Mouse (Mus musculus) MEL (cell line): ENCODE measurements around the gene Ints11. TPM values are rescaled to one million over a fixed set of nuclear protein-coding genes. Genes with fewer than 3 reads are reported as not detected.

ENCODE experiments used
- DNase-seq: peaks from one replicate; pipeline ENCODE4 v3.0.0; 2011; ENCODE audit warnings: low read depth, low spot score
- H3K27ac ChIP-seq: 2 replicates; pipeline ENCODE4 v1.5.1; 2012; ENCODE audit warnings: low read depth, mild to moderate bottlenecking, control low read depth, low read length, moderate library complexity; ENCODE audit not compliant: control insufficient read depth
- H3K27me3 ChIP-seq, 2 experiments: fragments of 150-350 bp in 1 of 2; sonication (generic) in 1 of 2; 2 replicates each; pipeline ENCODE4 v1.6.1; 2012; ENCODE audit warnings: low read length in 2 of 2, mild to moderate bottlenecking in 2 of 2, improper control_type of control experiment in 1 of 2, moderate library complexity in 1 of 2; ENCODE audit not compliant: insufficient read depth in 2 of 2, control insufficient read depth in 1 of 2
- H3K36me3 ChIP-seq, 2 experiments: 2 replicates each; pipeline ENCODE4 v1.6.1; 2012 to 2014; ENCODE audit warnings: low read length in 2 of 2, improper control_type of control experiment in 1 of 2, inconsistent platforms in 1 of 2, mild to moderate bottlenecking in 1 of 2; ENCODE audit not compliant: insufficient read depth in 2 of 2, control insufficient read depth in 1 of 2
- H3K4me1 ChIP-seq, 2 experiments: fragments of 150-350 bp in 1 of 2; sonication (generic) in 1 of 2; 2 replicates each; pipeline ENCODE4 v1.6.1; 2012; ENCODE audit warnings: low read length in 2 of 2, improper control_type of control experiment in 1 of 2, mild to moderate bottlenecking in 1 of 2; ENCODE audit not compliant: insufficient read depth in 2 of 2, control insufficient read depth in 1 of 2
- H3K4me3 ChIP-seq, 2 experiments: fragments of 150-350 bp in 1 of 2; sonication (generic) in 1 of 2; 2 replicates each; pipeline ENCODE4 v1.5.1; 2012; ENCODE audit warnings: low read depth in 2 of 2, low read length in 2 of 2, mild to moderate bottlenecking in 2 of 2, moderate library complexity in 2 of 2, control low read depth in 1 of 2, improper control_type of control experiment in 1 of 2; ENCODE audit not compliant: control insufficient read depth in 1 of 2, insufficient read depth in 1 of 2
- H3K79me2 ChIP-seq: 2 replicates; pipeline ENCODE4 v1.6.1; 2012; ENCODE audit warnings: mild to moderate bottlenecking, low read length, moderate library complexity; ENCODE audit not compliant: control insufficient read depth, poor library complexity, insufficient read depth
- H3K9ac ChIP-seq: 2 replicates; pipeline ENCODE4 v1.6.1; 2012; ENCODE audit warnings: low read depth, mild to moderate bottlenecking, control low read depth, low read length, moderate library complexity; ENCODE audit not compliant: control insufficient read depth, poor library complexity, severe bottlenecking
- H3K9me3 ChIP-seq: fragments of 150-350 bp; sonication (generic); replicated peaks from 2 replicates; pipeline ENCODE4 v1.6.1; 2012; ENCODE audit warnings: mild to moderate bottlenecking, low read length, improper control_type of control experiment, moderate library complexity; ENCODE audit not compliant: insufficient read depth
- CHD1 ChIP-seq: IDR thresholded peaks from 2 replicates; pipeline ENCODE4 v1.6.1; 2012; ENCODE audit warnings: low read depth, mild to moderate bottlenecking, inconsistent platforms, low read length, improper control_type of control experiment
- CTCF ChIP-seq, 3 experiments: IDR thresholded peaks in 2 of 3; conservative IDR thresholded peaks in 1 of 3; 2 replicates each; pipeline ENCODE4 v1.5.1; 2011 to 2012; ENCODE audit warnings: low read length in 3 of 3, low read depth in 2 of 3, mild to moderate bottlenecking in 2 of 3, improper control_type of control experiment in 1 of 3, inconsistent platforms in 1 of 3, mixed read lengths in 1 of 3, moderate library complexity in 1 of 3; ENCODE audit not compliant: control insufficient read depth in 1 of 3, insufficient read depth in 1 of 3, poor library complexity in 1 of 3, severe bottlenecking in 1 of 3
- ELF1 ChIP-seq: IDR thresholded peaks from 2 replicates; pipeline ENCODE4 v1.6.1; 2014; ENCODE audit warnings: low read depth, mild to moderate bottlenecking, inconsistent platforms, low read length, improper control_type of control experiment, moderate library complexity
- EP300 ChIP-seq, 2 experiments: IDR thresholded peaks; 2 replicates each; pipeline ENCODE4 v1.6.1; 2011; ENCODE audit warnings: improper control_type of control experiment in 2 of 2, low read length in 2 of 2, low read depth in 1 of 2, mild to moderate bottlenecking in 1 of 2
- GABPA ChIP-seq: IDR thresholded peaks from 2 replicates; pipeline ENCODE4 v1.6.1; 2012; ENCODE audit warnings: low read depth, mild to moderate bottlenecking, inconsistent platforms, low read length, improper control_type of control experiment, moderate library complexity
- GATA1 ChIP-seq: IDR thresholded peaks from 2 replicates; pipeline ENCODE4 v1.6.1; 2011; ENCODE audit warnings: low read depth, low read length, improper control_type of control experiment
- MAFK ChIP-seq: IDR thresholded peaks from 2 replicates; pipeline ENCODE4 v1.6.1; 2011; ENCODE audit warnings: low read depth, mild to moderate bottlenecking, low read length, improper control_type of control experiment, borderline replicate concordance
- MAX ChIP-seq: IDR thresholded peaks from 2 replicates; pipeline ENCODE4 v1.6.1; 2011; ENCODE audit warnings: low read length, improper control_type of control experiment
- MAZ ChIP-seq: IDR thresholded peaks from 2 replicates; pipeline ENCODE4 v1.6.1; 2012; ENCODE audit warnings: low read depth, mild to moderate bottlenecking, inconsistent platforms, low read length, improper control_type of control experiment
- MXI1 ChIP-seq: IDR thresholded peaks from 2 replicates; pipeline ENCODE4 v1.6.1; 2011; ENCODE audit warnings: mild to moderate bottlenecking, low read depth, low read length, improper control_type of control experiment
- NELFE ChIP-seq: IDR thresholded peaks from 2 replicates; pipeline ENCODE4 v1.6.1; 2011; ENCODE audit warnings: low read depth, low read length, improper control_type of control experiment
- NRF1 ChIP-seq: IDR thresholded peaks from 2 replicates; pipeline ENCODE4 v1.6.1; 2014; ENCODE audit warnings: low read depth, mild to moderate bottlenecking, inconsistent platforms, low read length, improper control_type of control experiment, moderate library complexity; ENCODE audit not compliant: poor library complexity, insufficient read depth, severe bottlenecking
- POLR2A ChIP-seq, 2 experiments: IDR thresholded peaks; 2 replicates each; pipeline ENCODE4 v1.6.1; 2011 to 2012; ENCODE audit warnings: low read length in 2 of 2, mild to moderate bottlenecking in 2 of 2, control low read depth in 1 of 2, improper control_type of control experiment in 1 of 2, low read depth in 1 of 2, moderate library complexity in 1 of 2; ENCODE audit not compliant: control insufficient read depth in 1 of 2, insufficient read depth in 1 of 2, poor library complexity in 1 of 2
- POLR2AphosphoS5 ChIP-seq: IDR thresholded peaks from 2 replicates; pipeline ENCODE4 v1.6.1; 2012; ENCODE audit warnings: low read depth, borderline replicate concordance, mild to moderate bottlenecking, inconsistent platforms, low read length, moderate library complexity, mixed read lengths
- SIN3A ChIP-seq: IDR thresholded peaks from 2 replicates; pipeline ENCODE4 v1.6.1; 2012; ENCODE audit warnings: low read length, improper control_type of control experiment, inconsistent platforms
- USF1 ChIP-seq: IDR thresholded peaks from 2 replicates; pipeline ENCODE4 v1.6.1; 2014; ENCODE audit warnings: low read depth, mild to moderate bottlenecking, inconsistent platforms, low read length, improper control_type of control experiment, moderate library complexity
- USF2 ChIP-seq, 2 experiments: IDR thresholded peaks; 2 replicates each; pipeline ENCODE4 v1.6.1; 2011 to 2012; ENCODE audit warnings: improper control_type of control experiment in 2 of 2, low read length in 2 of 2, borderline replicate concordance in 1 of 2, inconsistent platforms in 1 of 2, low read depth in 1 of 2, mild to moderate bottlenecking in 1 of 2; ENCODE audit not compliant: insufficient read depth in 1 of 2
- ZMIZ1 ChIP-seq: IDR thresholded peaks from 2 replicates; pipeline ENCODE4 v1.6.1; 2012; ENCODE audit warnings: low read depth, mild to moderate bottlenecking, inconsistent platforms, low read length, improper control_type of control experiment, moderate library complexity
- ZNF384 ChIP-seq: IDR thresholded peaks from 2 replicates; pipeline ENCODE4 v1.6.1; 2012; ENCODE audit warnings: low read depth, mild to moderate bottlenecking, inconsistent platforms, low read length, improper control_type of control experiment
- polyA plus RNA-seq, 2 experiments: library from polyadenylated mRNA; stranded (reverse) in 1 of 2; unstranded in 1 of 2; fragments of >175 nt in 1 of 2; fragments of >200 nt in 1 of 2; gene quantifications; 2 replicates each; pipeline versions ENCODE4 v1.2.1 to v1.2.4; 2012; ENCODE audit warnings: low replicate concordance in 2 of 2, low read depth in 1 of 2; ENCODE audit not compliant: insufficient read length in 2 of 2, insufficient read depth in 1 of 2, missing spikeins in 1 of 2
- total RNA-seq: library from RNA; depleted of rRNA; stranded (reverse); fragments of 300-350 nt; gene quantifications from 2 replicates; pipeline ENCODE4 v1.2.3, GENCODE M21; 2012

The Ints11 gene
- total and polyA plus RNA-seq, 3 experiments: 78.9 to 96.8 TPM; not detected in 1

- peak; percentile 55; the same call in 1 of the 2 replicates for TF ChIP-seq GATA1
Measured at GRCm38 (mm10) chr4:155856881-155857280, 12.5 kb upstream of the Ints11 start (continued).

- Histone ChIP-seq H3K9ac (no peak overlapping the region), H3K27ac (no peak overlapping the region), H3K4me1 (peaks cover 4 to 5% of the 10 kb centered on the region in 2 experiments), H3K79me2 (no peaks in the 10 kb centered on the region), H3K27me3 (no peaks in the 10 kb centered on the region), H3K36me3 (peaks cover under 1 to 2% of the 10 kb centered on the region in 2 experiments; a peak in 2 of 4 replicates), H3K4me3 (no peak overlapping the region), H3K9me3 (no peaks in the 10 kb centered on the region)
- peak; percentile 71 for DNase-seq
- no peak for TF ChIP-seq POLR2A (IDR thresholded peaks at IDR 0.05; ENCODE audit: control insufficient read depth in 1 of 2, insufficient read depth in 1 of 2, low read depth in 1 of 2, low read length in 2 of 2, poor library complexity in 1 of 2)
- no peak for TF ChIP-seq POLR2AphosphoS5
- TF ChIP-seq CHD1: no peak
- no peak for TF ChIP-seq MAZ
- no peak for TF ChIP-seq NRF1
- no peak for TF ChIP-seq ZMIZ1
- TF ChIP-seq ELF1: no peak
- TF ChIP-seq EP300 (IDR thresholded peaks at IDR 0.05; ENCODE audit: low read depth in 1 of 2, low read length in 2 of 2): no peak
- TF ChIP-seq MAX: 0 out of 2 replicates have a peak, but pooled peaks have one; percentile 23
- no peak for TF ChIP-seq ZNF384
- TF ChIP-seq SIN3A: peak; percentile 100
- no peak for TF ChIP-seq USF2 (IDR thresholded peaks at IDR 0.05; ENCODE audit: borderline replicate concordance in 1 of 2, insufficient read depth in 1 of 2, low read depth in 1 of 2, low read length in 2 of 2)
- TF ChIP-seq USF1: no peak
- no peak for TF ChIP-seq GABPA
- no peak for TF ChIP-seq MAFK
- TF ChIP-seq NELFE: no peak
- peak; percentile 99 for TF ChIP-seq MXI1
- no peak for TF ChIP-seq CTCF (IDR thresholded peaks at IDR 0.05 in 2 of 3, conservative IDR thresholded peaks at IDR 0.05 in 1 of 3; ENCODE audit: control insufficient read depth in 1 of 3, insufficient read depth in 1 of 3, low read depth in 2 of 3, low read length in 3 of 3, poor library complexity in 1 of 3, severe bottlenecking in 1 of 3)
Measured at GRCm38 (mm10) chr4:155859318-155859717, 10.0 kb upstream of the Ints11 start.

GRCm38 (mm10) chr4:155861787-155862186 is 7.6 kb upstream of the Ints11 start:
- Histone ChIP-seq H3K4me3 (no peak overlapping the region), H3K27me3 (no peaks in the 10 kb centered on the region), H3K36me3 (no peaks in the 10 kb centered on the region; a peak in 1 of 4 replicates), H3K27ac (no peak overlapping the region), H3K79me2 (no peaks in the 10 kb centered on the region), H3K4me1 (no peaks in the 10 kb centered on the region; a peak in 1 of 4 replicates), H3K9me3 (no peaks in the 10 kb centered on the region), H3K9ac (no peak overlapping the region)
- TF ChIP-seq ZMIZ1 (no peak), GABPA (no peak)
- no peak for DNase-seq
